Mouse (Mus musculus): ENCODE data around the gene Dgkh.

DNA sequence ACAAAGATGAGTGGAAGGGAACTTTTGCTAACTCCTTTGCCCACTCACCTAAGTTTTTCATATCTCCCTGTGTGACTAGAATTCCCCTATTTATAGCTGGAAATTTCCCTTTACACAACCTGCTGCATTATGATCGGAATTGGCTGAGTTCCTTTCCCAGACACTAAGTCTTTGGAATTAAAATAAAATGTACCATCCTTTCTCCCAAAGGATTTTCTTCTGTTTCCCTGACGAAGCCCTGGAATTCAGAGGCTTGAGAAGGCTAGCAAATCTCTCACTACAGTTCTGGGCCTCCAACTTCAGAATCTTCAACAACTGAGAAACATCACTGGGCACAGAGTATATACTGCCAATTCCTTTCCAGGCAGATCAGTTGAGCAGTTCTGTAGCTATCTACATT is 197.2 kb downstream of the Dgkh start:
- TF ChIP-seq CTCF (IDR thresholded peaks at IDR 0.05; ENCODE audit: insufficient read depth, low read depth, low read length) (no peak), POLR2A (IDR thresholded peaks at IDR 0.05; ENCODE audit: insufficient read depth, low read depth, low read length) (no peak)

All from olfactory bulb, adult 2 months (tissue).